Mouse (Mus musculus): Measurements from ENCODE around the gene Cutal. TPM values are rescaled to one million over a fixed set of nuclear protein-coding genes. Genes with fewer than 3 reads are reported as not detected.
A peak's percentile ranks its signal among the peaks of the same experiment; 100 is the strongest.

Cutal gene
- total RNA-seq, 2 experiments from 2014 or later = not detected

- peak; percentile 43 for ATAC-seq (replicated peaks; ENCODE audit: poor library complexity, severe bottlenecking)
These were observed 39.2 kb downstream of the Cutal start, which contains the start of gene Phf19 for GRCm38 (mm10) chr2:34913218-34914068. TSS of gene Phf19 (minus strand) at chr2:34914026.

DNA sequence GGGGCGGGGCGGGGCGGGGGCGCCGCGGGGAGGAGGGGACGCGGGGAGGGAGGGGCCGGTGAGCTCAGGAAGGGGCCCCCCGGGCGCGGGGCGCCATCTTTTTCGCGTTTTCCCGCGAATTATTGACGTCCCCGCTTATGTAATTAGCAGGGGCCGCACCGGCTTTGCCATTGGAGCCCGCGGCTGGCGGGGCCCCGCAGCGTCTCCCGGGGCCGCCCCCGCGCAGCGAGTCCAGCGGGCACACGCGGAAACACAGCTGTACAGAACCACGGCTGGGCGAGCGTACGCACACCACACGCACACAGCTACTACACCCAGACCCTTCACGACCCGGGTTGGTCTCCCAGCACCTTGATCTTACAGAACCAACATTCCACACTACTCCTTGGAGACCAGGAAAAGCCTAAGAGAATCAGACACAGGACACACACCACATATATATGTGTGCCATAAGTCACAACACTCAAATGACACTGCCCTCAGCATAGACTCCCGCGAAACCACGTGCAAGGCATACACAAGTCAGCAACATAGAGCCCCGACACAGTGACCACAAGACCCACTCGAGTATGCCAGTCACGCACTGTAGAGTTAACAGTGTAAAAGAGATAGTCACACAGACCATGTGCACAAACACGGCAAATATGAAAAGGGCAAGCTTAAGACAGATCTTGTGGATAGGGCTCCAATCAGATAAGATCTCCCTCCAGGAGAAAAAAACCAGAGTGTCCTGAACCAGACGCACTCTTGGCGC, 40.0 kb downstream of the Cutal start:
- ATAC-seq (replicated peaks; ENCODE audit: poor library complexity, severe bottlenecking) = peak; percentile 84

DNA sequence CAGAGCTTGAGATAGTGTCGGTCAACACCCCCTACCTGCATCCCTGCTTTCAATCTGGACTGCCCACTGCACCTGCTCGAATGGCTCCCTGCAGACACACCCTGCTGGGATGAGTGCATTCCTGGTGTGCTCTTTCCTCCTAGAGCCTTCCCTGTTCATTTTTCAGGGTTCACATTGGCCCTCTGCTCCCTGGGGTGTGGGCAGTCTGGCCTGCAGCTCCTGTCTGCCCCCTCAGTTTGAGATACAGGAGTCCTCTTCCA, 40.6 kb downstream of the Cutal start:
- no peak for ATAC-seq (replicated peaks; ENCODE audit: poor library complexity, severe bottlenecking)

DNA sequence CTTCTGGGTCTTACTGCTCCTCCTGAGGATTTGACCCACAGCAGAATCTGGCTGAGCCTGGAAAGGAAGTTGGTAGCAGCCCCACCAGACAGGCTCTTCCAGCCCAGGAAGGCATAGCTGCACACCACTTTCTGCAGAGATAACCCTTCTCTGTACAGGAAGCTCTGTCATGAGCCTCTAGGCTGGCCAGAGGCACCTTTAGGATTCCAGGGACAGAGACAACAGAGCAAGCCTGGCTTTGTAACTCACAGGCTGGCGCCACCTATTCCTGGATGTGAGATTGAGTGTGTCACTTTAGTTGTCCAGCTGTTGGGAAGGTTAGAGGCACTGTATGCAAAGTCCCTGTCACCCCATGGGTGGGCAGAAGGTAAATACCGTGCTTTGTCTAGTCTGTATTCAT, 40.9 kb downstream of the Cutal start:
- no peak for ATAC-seq (replicated peaks; ENCODE audit: poor library complexity, severe bottlenecking)

- ATAC-seq (replicated peaks; ENCODE audit: poor library complexity, severe bottlenecking) = no peak
These were observed 45.9 kb downstream of the Cutal start for GRCm38 (mm10) chr2:34920144-34920543.

GRCm38 (mm10) chr2:34922729-34923128, 48.5 kb downstream of the Cutal start:
- ATAC-seq (replicated peaks; ENCODE audit: poor library complexity, severe bottlenecking) = no peak

DNA sequence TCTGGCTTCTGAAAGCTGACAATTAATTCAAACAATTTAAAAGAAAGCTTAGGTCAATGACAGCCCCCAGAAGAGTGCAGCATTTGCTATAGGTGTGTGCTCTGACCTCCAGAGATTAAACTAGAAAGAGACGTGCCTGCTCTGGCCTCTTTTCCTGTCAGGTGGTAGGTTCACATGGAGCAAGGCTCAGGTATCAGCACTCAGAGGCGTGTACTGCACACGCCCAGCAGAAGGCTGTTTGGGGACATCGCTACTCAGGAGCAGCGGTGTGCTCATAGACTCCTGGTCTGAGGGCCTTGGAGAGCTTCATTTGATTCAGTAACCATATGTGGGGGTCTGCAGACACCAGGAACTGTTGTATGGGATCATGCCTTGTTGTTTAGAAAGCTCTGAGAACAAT, 53.1 kb downstream of the Cutal start:
- no peak for ATAC-seq (replicated peaks; ENCODE audit: poor library complexity, severe bottlenecking)

GRCm38 (mm10) chr2:34937460-34937859, 63.3 kb downstream of the Cutal start:
- 0 out of 2 replicates have a peak, but pooled peaks have one; percentile 25 for ATAC-seq (replicated peaks; ENCODE audit: poor library complexity, severe bottlenecking)

GRCm38 (mm10) chr2:34938269-34939208, 64.3 kb downstream of the Cutal start:
- peak; percentile 80 for ATAC-seq (replicated peaks; ENCODE audit: poor library complexity, severe bottlenecking)

DNA sequence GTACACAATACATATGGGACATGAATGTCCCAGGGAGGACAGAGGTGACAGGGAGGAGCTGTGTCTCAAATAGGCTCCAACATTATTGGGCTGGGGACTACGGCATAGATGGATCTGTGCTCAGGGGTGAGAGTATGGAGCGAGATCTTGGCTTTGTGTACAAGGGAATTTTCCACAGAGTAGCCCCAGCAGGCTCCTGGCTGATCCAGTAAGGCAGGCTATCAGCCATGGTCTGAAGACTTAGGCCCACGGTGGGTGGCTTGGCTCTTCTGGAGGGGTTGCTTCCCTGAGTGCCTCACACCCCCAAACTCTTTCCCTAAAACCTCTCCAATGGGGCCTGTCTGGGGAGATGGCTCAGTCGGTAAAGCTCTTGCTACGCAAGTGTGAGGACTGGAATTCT, 66.0 kb downstream of the Cutal start:
- ATAC-seq (replicated peaks; ENCODE audit: poor library complexity, severe bottlenecking) = no peak

- ATAC-seq (replicated peaks; ENCODE audit: poor library complexity, severe bottlenecking) = no peak
These were observed 67.0 kb downstream of the Cutal start for GRCm38 (mm10) chr2:34941061-34941675.

Other genes starting within 250 kb of the Cutal start
- gene Gapvd1, start 119.2 kb upstream of the Cutal start, total RNA-seq (2014; fragmentation: Nextera tagmentation) = 50.1 and 65.5 TPM in 2 replicates
- gene Gapvd1, start 119.2 kb upstream of the Cutal start, total RNA-seq (2017) = 56.7 and 70.8 TPM in 2 replicates
- gene Hspa5, start 102.4 kb upstream of the Cutal start, total RNA-seq (2014; fragmentation: Nextera tagmentation) = 559 and 592 TPM in 2 replicates
- gene Hspa5, start 102.4 kb upstream of the Cutal start, total RNA-seq (2017) = 1,947 and 2,193 TPM in 2 replicates
- 31.3 and 33.6 TPM in 2 replicates for gene Rabepk, start 74.5 kb upstream of the Cutal start, total RNA-seq (2014; fragmentation: Nextera tagmentation)
- 38.0 and 49.0 TPM in 2 replicates for gene Rabepk, start 74.5 kb upstream of the Cutal start, total RNA-seq (2017)
- 42.7 and 63.4 TPM in 2 replicates for gene Fbxw2, start 48.1 kb upstream of the Cutal start, total RNA-seq (2014; fragmentation: Nextera tagmentation)
- 52.8 and 56.7 TPM in 2 replicates for gene Fbxw2, start 48.1 kb upstream of the Cutal start, total RNA-seq (2017)
- gene Gm34653, start 41.4 kb upstream of the Cutal start, total RNA-seq (2014; fragmentation: Nextera tagmentation) = not detected in 2 replicates
- not detected in 2 replicates for gene Gm34653, start 41.4 kb upstream of the Cutal start, total RNA-seq (2017)
- 64.4 and 67.3 TPM in 2 replicates for gene Psmd5, start 572 bp downstream of the Cutal start, total RNA-seq (2014; fragmentation: Nextera tagmentation)
- gene Psmd5, start 572 bp downstream of the Cutal start, total RNA-seq (2017) = 36.8 and 60.4 TPM in 2 replicates
- 22.6 and 25.9 TPM in 2 replicates for gene Phf19, start 39.6 kb downstream of the Cutal start, total RNA-seq (2014; fragmentation: Nextera tagmentation)
- gene Phf19, start 39.6 kb downstream of the Cutal start, total RNA-seq (2017) = 5.9 and 7.9 TPM in 2 replicates
- not detected in 2 replicates for gene Traf1, start 87.4 kb downstream of the Cutal start, total RNA-seq (2014; fragmentation: Nextera tagmentation)
- gene Traf1, start 87.4 kb downstream of the Cutal start, total RNA-seq (2017) = 0.09 and 0.15 TPM in 2 replicates
- gene Hc, start 187.0 kb downstream of the Cutal start, total RNA-seq (2014; fragmentation: Nextera tagmentation) = not detected in 2 replicates
- not detected in 2 replicates for gene Hc, start 187.0 kb downstream of the Cutal start, total RNA-seq (2017)
- gene AI182371, start 227.1 kb downstream of the Cutal start, total RNA-seq (2014; fragmentation: Nextera tagmentation) = 0.51 and 2.4 TPM in 2 replicates
- gene AI182371, start 227.1 kb downstream of the Cutal start, total RNA-seq (2017) = 1.3 and 2.1 TPM in 2 replicates
- 101 and 118 TPM in 2 replicates for gene Cntrl, start 235.1 kb downstream of the Cutal start, total RNA-seq (2014; fragmentation: Nextera tagmentation)
- 90.1 and 112 TPM in 2 replicates for gene Cntrl, start 235.1 kb downstream of the Cutal start, total RNA-seq (2017)

Measured in granulocyte monocyte progenitor cell, adult 5-6 weeks (primary cell).